Mouse (Mus musculus) spleen, postnatal 36 days (tissue): ENCODE results near the gene Nmt2.

ENCODE experiments used
- DNase-seq, 2 experiments: peaks; one replicate each; pipeline ENCODE4 v3.0.0; 2022; ENCODE audit warnings: low spot score in 2 of 2, mixed read lengths in 1 of 2

Nmt2 gene

DNA sequence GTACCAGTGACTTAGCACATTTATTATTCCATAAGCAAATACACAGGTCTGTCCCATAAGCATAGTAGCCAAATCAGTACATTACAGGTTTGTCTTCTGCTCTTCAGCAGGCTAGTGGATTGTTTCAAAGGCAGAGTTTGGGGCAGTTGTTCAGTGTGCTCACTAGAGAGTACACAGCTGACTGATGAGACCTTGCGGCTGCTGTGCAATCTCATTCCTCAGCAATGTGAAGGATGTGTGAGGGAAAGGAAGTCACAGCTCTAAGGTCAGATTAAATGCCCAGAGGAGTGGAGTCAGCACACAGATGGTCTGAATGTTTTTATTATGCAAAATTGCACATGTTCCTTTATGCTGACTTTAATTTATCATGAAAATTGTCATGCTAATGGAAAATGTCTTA lies 42.5 kb downstream of the Nmt2 start:
- DNase-seq = no peak

- DNase-seq = peak; percentile 28 to 46
These were observed 43.3 kb downstream of the Nmt2 start for GRCm38 (mm10) chr2:3327351-3327750.

- no peak for DNase-seq
These were observed 47.2 kb downstream of the Nmt2 start for GRCm38 (mm10) chr2:3331071-3331703.

GRCm38 (mm10) chr2:3332056-3332455 lies 48.0 kb downstream of the Nmt2 start:
- DNase-seq = no peak

- peak; percentile 98 for DNase-seq
These were observed 48.7 kb downstream of the Nmt2 start, which contains the start of gene Rpp38 for GRCm38 (mm10) chr2:3332484-3333242. Gene Rpp38, minus strand, starts transcription at chr2:3332643.

GRCm38 (mm10) chr2:3333761-3334160 lies 49.7 kb downstream of the Nmt2 start:
- DNase-seq = no peak

- DNase-seq = peak; percentile 53 to 57
These were observed 51.7 kb downstream of the Nmt2 start, which contains the start of gene Acbd7 for GRCm38 (mm10) chr2:3335611-3336301. Gene Acbd7, plus strand, starts transcription at chr2:3336168.

- no peak for DNase-seq
These were observed 64.4 kb downstream of the Nmt2 start for GRCm38 (mm10) chr2:3348422-3348821.

DNA sequence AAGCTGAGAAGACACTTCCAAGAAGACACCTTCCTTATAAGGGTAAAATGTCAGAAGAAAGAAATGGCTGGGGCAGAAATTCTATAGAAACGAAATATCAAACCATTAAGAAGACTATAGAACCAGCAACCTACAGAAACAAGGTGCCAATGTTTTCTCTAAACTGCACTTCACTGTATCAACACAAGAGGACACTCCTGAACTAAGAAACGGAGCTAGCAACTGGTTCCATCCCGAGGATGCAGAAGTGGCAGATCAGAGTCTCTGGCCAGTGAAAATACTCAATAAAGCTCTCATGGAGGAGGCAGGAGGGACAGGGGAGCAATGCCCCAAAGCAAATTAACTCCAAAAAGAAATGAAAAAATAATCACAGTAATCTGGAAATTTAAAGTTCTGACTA lies 64.9 kb downstream of the Nmt2 start:
- peak; percentile 5 to 16 for DNase-seq

GRCm38 (mm10) chr2:3353160-3353559 lies 69.1 kb downstream of the Nmt2 start:
- no peak for DNase-seq

GRCm38 (mm10) chr2:3355793-3356192 lies 71.8 kb downstream of the Nmt2 start:
- DNase-seq = no peak

GRCm38 (mm10) chr2:3356311-3356710 lies 72.3 kb downstream of the Nmt2 start:
- no peak for DNase-seq

GRCm38 (mm10) chr2:3357887-3358286 lies 73.9 kb downstream of the Nmt2 start:
- DNase-seq = no peak

- DNase-seq = no peak
These were observed 77.1 kb downstream of the Nmt2 start for GRCm38 (mm10) chr2:3361067-3361466.

- no peak for DNase-seq
These were observed 81.1 kb downstream of the Nmt2 start for GRCm38 (mm10) chr2:3365127-3365526.
